Mouse (Mus musculus): ENCODE measurements around the gene Zbtb43. TPM values are rescaled to one million over a fixed set of nuclear protein-coding genes. Genes with fewer than 3 reads are reported as not detected.
A peak's percentile ranks its signal among the peaks of the same experiment; 100 is the strongest.

The Zbtb43 gene
- total RNA-seq, 2 experiments from 2014 or later: 27.5 to 32.6 TPM

GRCm38 (mm10) chr2:33436035-33436580 is 32.3 kb downstream of the Zbtb43 start:
- intact Hi-C loops (cut with DNase I): no loop called here
- peak in 1 of 2 experiments; percentile 54 for DNase-seq (ENCODE audit: extremely low spot score in 1 of 2, low spot score in 2 of 2)

- no peak for DNase-seq (ENCODE audit: extremely low spot score in 1 of 2, low spot score in 2 of 2)
- intact Hi-C loops (cut with DNase I): no loop called here
Observed at GRCm38 (mm10) chr2:33435036-33435650, 33.2 kb downstream of the Zbtb43 start.

- peak in 1 of 2 experiments; percentile 80 for DNase-seq (ENCODE audit: extremely low spot score in 1 of 2, low spot score in 2 of 2)
- intact Hi-C loops (cut with DNase I): no loop called here
Observed at GRCm38 (mm10) chr2:33432877-33433276, 35.5 kb downstream of the Zbtb43 start.

GRCm38 (mm10) chr2:33430771-33431699 is 37.3 kb downstream of the Zbtb43 start, which contains the start of gene Zbtb34:
Gene Zbtb34 (minus strand): TSS chr2:33431324.
- DNase-seq (ENCODE audit: extremely low spot score in 1 of 2, low spot score in 2 of 2): peak in 1 of 2 experiments; percentile 83
- intact Hi-C loops (cut with DNase I): no loop called here

- intact Hi-C loops (cut with DNase I): no loop called here
Observed at GRCm38 (mm10) chr2:33430081-33430770, 38.1 kb downstream of the Zbtb43 start.

GRCm38 (mm10) chr2:33429339-33429738 is 39.0 kb downstream of the Zbtb43 start:
- intact Hi-C loops (cut with DNase I): no loop called here
- DNase-seq (ENCODE audit: extremely low spot score in 1 of 2, low spot score in 2 of 2): peak in 1 of 2 experiments; percentile 73

More at GRCm38 (mm10) chr2:33430081-33430770, 38.1 kb downstream of the Zbtb43 start:
- DNase-seq (ENCODE audit: extremely low spot score in 1 of 2, low spot score in 2 of 2): peak in 1 of 2 experiments; percentile 7

- peak in 1 of 2 experiments; percentile 20 for DNase-seq (ENCODE audit: extremely low spot score in 1 of 2, low spot score in 2 of 2)
- intact Hi-C loops (cut with DNase I): no loop called here
Observed at GRCm38 (mm10) chr2:33426640-33427398, 41.5 kb downstream of the Zbtb43 start.

- DNase-seq (ENCODE audit: extremely low spot score in 1 of 2, low spot score in 2 of 2): no peak
- intact Hi-C loops (cut with DNase I): no loop called here
Observed at GRCm38 (mm10) chr2:33417454-33417853, 50.9 kb downstream of the Zbtb43 start.

- no peak for DNase-seq (ENCODE audit: extremely low spot score in 1 of 2, low spot score in 2 of 2)
- intact Hi-C loops (cut with DNase I): no loop called here
Observed at GRCm38 (mm10) chr2:33414019-33414418, 54.3 kb downstream of the Zbtb43 start.

- intact Hi-C loops (cut with DNase I): no loop called here
- no peak for DNase-seq (ENCODE audit: extremely low spot score in 1 of 2, low spot score in 2 of 2)
Observed at GRCm38 (mm10) chr2:33412111-33412510, 56.2 kb downstream of the Zbtb43 start.

GRCm38 (mm10) chr2:33403511-33404003 is 64.8 kb downstream of the Zbtb43 start:
- no peak for DNase-seq (ENCODE audit: extremely low spot score in 1 of 2, low spot score in 2 of 2)
- intact Hi-C loops (cut with DNase I): loop anchor here (5.0 kb wide), 1 partner anchor 251 kb away; no protein-coding TSS in a partner anchor

- intact Hi-C loops (cut with DNase I): loop anchor here (5.0 kb wide), 1 partner anchor 250 kb away; no protein-coding TSS in a partner anchor
- no peak for DNase-seq (ENCODE audit: extremely low spot score in 1 of 2, low spot score in 2 of 2)
Observed at GRCm38 (mm10) chr2:33402638-33403037, 65.7 kb downstream of the Zbtb43 start.

- intact Hi-C loops (cut with DNase I): loop anchor here (5.0 kb wide), 1 partner anchor 250 kb away; no protein-coding TSS in a partner anchor
Observed at GRCm38 (mm10) chr2:33402236-33402635, 66.1 kb downstream of the Zbtb43 start.

GRCm38 (mm10) chr2:33401217-33401616 is 67.1 kb downstream of the Zbtb43 start:
- intact Hi-C loops (cut with DNase I): loop anchor here (5.0 kb wide), 1 partner anchor 249 kb away; no protein-coding TSS in a partner anchor
- no peak for DNase-seq (ENCODE audit: extremely low spot score in 1 of 2, low spot score in 2 of 2)

More at GRCm38 (mm10) chr2:33402236-33402635, 66.1 kb downstream of the Zbtb43 start:
- DNase-seq (ENCODE audit: extremely low spot score in 1 of 2, low spot score in 2 of 2): peak; percentile 72 to 82

GRCm38 (mm10) chr2:33400541-33400940 is 67.8 kb downstream of the Zbtb43 start:
- intact Hi-C loops (cut with DNase I): loop anchor here (5.0 kb wide), 1 partner anchor 248 kb away; no protein-coding TSS in a partner anchor
- no peak for DNase-seq (ENCODE audit: extremely low spot score in 1 of 2, low spot score in 2 of 2)
